Mouse (Mus musculus) heart, embryonic 12.5 days (tissue): ENCODE results near the gene Ino80b. TPM values are rescaled to one million over a fixed set of nuclear protein-coding genes. Genes with fewer than 3 reads are reported as not detected.
A peak's percentile ranks its signal among the peaks of the same experiment; 100 is the strongest.

Source experiments
- ATAC-seq: fragments of 200-750 bp; cut with Nextera tagmentation; 2 replicates; pipeline ENCODE4 v1.8.0; 2017; ENCODE audit warnings: moderate TSS enrichment, moderate library complexity; ENCODE audit not compliant: insufficient number of reproducible peaks, low FRiP score
- H3K27ac ChIP-seq: fragments of 300-500 bp; sonication (generic); 2 replicates; pipeline ENCODE4 v1.5.1; 2016; ENCODE audit warnings: mild to moderate bottlenecking, moderate library complexity; ENCODE audit not compliant: poor library complexity, severe bottlenecking
- H3K27me3 ChIP-seq: fragments of 300-500 bp; sonication (generic); replicated peaks from 2 replicates; pipeline ENCODE4 v1.6.1; 2016; ENCODE audit warnings: mild to moderate bottlenecking, moderate library complexity
- H3K36me3 ChIP-seq: fragments of 300-500 bp; sonication (generic); 2 replicates; pipeline ENCODE4 v1.6.1; 2016; ENCODE audit warnings: mild to moderate bottlenecking, moderate library complexity
- H3K4me1 ChIP-seq: fragments of 300-500 bp; sonication (generic); replicated peaks from 2 replicates; pipeline ENCODE4 v1.6.1; 2016; ENCODE audit warnings: mild to moderate bottlenecking
- H3K4me2 ChIP-seq: fragments of 300-500 bp; sonication (generic); 2 replicates; pipeline ENCODE4 v1.6.1; 2016; ENCODE audit warnings: mild to moderate bottlenecking, moderate library complexity
- H3K4me3 ChIP-seq: fragments of 300-500 bp; sonication (generic); 2 replicates; pipeline ENCODE4 v1.5.1; 2016; ENCODE audit warnings: mild to moderate bottlenecking
- H3K9ac ChIP-seq: fragments of 300-500 bp; sonication (generic); 2 replicates; pipeline ENCODE4 v1.6.1; 2016; ENCODE audit warnings: mild to moderate bottlenecking, moderate library complexity
- H3K9me3 ChIP-seq: fragments of 300-500 bp; sonication (generic); replicated peaks from 2 replicates; pipeline ENCODE4 v1.6.1; 2016; ENCODE audit warnings: mild to moderate bottlenecking, moderate library complexity
- WGBS: fragments of 180-500 bp; shearing (Covaris S2); methylation state at CpG from one replicate; pipeline ENCODE4 v1.1.7; 2016; 5-methylcytosine and 5-hydroxymethylcytosine counted together
- polyA plus RNA-seq: library from polyadenylated mRNA; unstranded; fragments of >200 nt; fragmentation: Nextera tagmentation; extraction: Ambion mirVana; gene quantifications from 2 replicates; pipeline ENCODE4 v1.2.1, GENCODE M21; 2016

The Ino80b gene
- 11.1 and 12.1 TPM in 2 replicates for polyA plus RNA-seq

- H3K4me3 ChIP-seq, result peak within 1 kb of the TSS; percentile 92
- 28% methylated on average over 5 of the region's 5 CpGs for WGBS
Measured at GRCm38 (mm10) chr6:83125331-83125730, at the start of gene Ino80b. Ino80b (minus strand) TSS chr6:83125431.

GRCm38 (mm10) chr6:83172240-83172920, 47.1 kb upstream of the Ino80b start:
- 63% methylated on average over 9 of the region's 9 CpGs for WGBS
- peaks cover 21% of the 10 kb centered on the region for H3K4me1 ChIP-seq
- H3K9me3 ChIP-seq, result no peaks in the 10 kb centered on the region
- H3K4me3 ChIP-seq, result no peak overlapping the region
- H3K4me2 ChIP-seq, result no peak overlapping the region
- no peak overlapping the region for H3K9ac ChIP-seq
- no peaks in the 10 kb centered on the region for H3K27me3 ChIP-seq
- no peak overlapping the region for H3K27ac ChIP-seq
- H3K36me3 ChIP-seq, result peaks cover 2% of the 10 kb centered on the region; the same call in 1 of the 2 replicates
- no peak for ATAC-seq

More at GRCm38 (mm10) chr6:83125331-83125730, at the start of gene Ino80b:
- no peaks in the 10 kb centered on the region for H3K27me3 ChIP-seq
- peak within 1 kb of the TSS; percentile 50; the same call in 1 of the 2 replicates for H3K27ac ChIP-seq
- H3K36me3 ChIP-seq, result no peaks in the 10 kb centered on the region
- ATAC-seq, result no peak
- peak within 1 kb of the TSS; percentile 81 for H3K4me2 ChIP-seq
- H3K9me3 ChIP-seq, result no peaks in the 10 kb centered on the region
- H3K4me1 ChIP-seq, result peaks cover 28% of the 10 kb centered on the region
- peak within 1 kb of the TSS; percentile 81 for H3K9ac ChIP-seq

GRCm38 (mm10) chr6:83171063-83171462, 45.8 kb upstream of the Ino80b start:
- no peak for ATAC-seq
- H3K27ac ChIP-seq, result no peak overlapping the region
- peaks cover 27% of the 10 kb centered on the region for H3K4me1 ChIP-seq
- H3K9ac ChIP-seq, result no peak overlapping the region
- no peak overlapping the region for H3K4me3 ChIP-seq
- H3K4me2 ChIP-seq, result no peak overlapping the region
- H3K27me3 ChIP-seq, result no peaks in the 10 kb centered on the region
- no peaks in the 10 kb centered on the region for H3K9me3 ChIP-seq
- 77% methylated on average over 5 of the region's 5 CpGs for WGBS
- H3K36me3 ChIP-seq, result no peaks in the 10 kb centered on the region

GRCm38 (mm10) chr6:83169872-83170271, 44.6 kb upstream of the Ino80b start:
- H3K4me3 ChIP-seq, result no peak overlapping the region
- H3K9ac ChIP-seq, result no peak overlapping the region
- H3K4me1 ChIP-seq, result peaks cover 30% of the 10 kb centered on the region
- no peaks in the 10 kb centered on the region for H3K27me3 ChIP-seq
- no peaks in the 10 kb centered on the region for H3K36me3 ChIP-seq
- H3K9me3 ChIP-seq, result no peaks in the 10 kb centered on the region
- no peak for ATAC-seq
- 78% methylated on average over 5 of the region's 5 CpGs for WGBS
- no peak overlapping the region for H3K4me2 ChIP-seq
- no peak overlapping the region for H3K27ac ChIP-seq

GRCm38 (mm10) chr6:83166243-83166630, 41.0 kb upstream of the Ino80b start:
- Histone ChIP-seq H3K4me2 (peak overlapping the region; percentile 90), H3K27ac (no peak overlapping the region; the same call in 1 of the 2 replicates), H3K4me3 (peak overlapping the region; percentile 80), H3K9ac (peak overlapping the region; percentile 90), H3K4me1 (peaks cover 36% of the 10 kb centered on the region), H3K27me3 (peaks cover 15% of the 10 kb centered on the region), H3K9me3 (no peaks in the 10 kb centered on the region), H3K36me3 (no peaks in the 10 kb centered on the region)
- ATAC-seq, result peak; percentile 12; the same call in 1 of the 2 replicates
- WGBS, result 0% methylated on average over 12 of the region's 12 CpGs

- Histone ChIP-seq H3K9ac (peak within 1 kb of the TSS; percentile 90), H3K4me1 (peaks cover 36% of the 10 kb centered on the region), H3K27me3 (peaks cover 20% of the 10 kb centered on the region), H3K9me3 (no peaks in the 10 kb centered on the region), H3K4me2 (peak within 1 kb of the TSS; percentile 90), H3K4me3 (peak within 1 kb of the TSS; percentile 80), H3K36me3 (no peaks in the 10 kb centered on the region), H3K27ac (peak within 1 kb of the TSS; percentile 75)
- ATAC-seq, result peak; percentile 90
- under 1% methylated on average over 51 of the region's 58 CpGs for WGBS
Measured at GRCm38 (mm10) chr6:83165607-83166242, 40.5 kb upstream of the Ino80b start, which contains the start of gene Dctn1. Dctn1 (plus strand) TSS chr6:83165920.

GRCm38 (mm10) chr6:83165026-83165606, 39.9 kb upstream of the Ino80b start:
- peak overlapping the region; percentile 80 for H3K4me3 ChIP-seq
- H3K27me3 ChIP-seq, result peaks cover 26% of the 10 kb centered on the region
- H3K27ac ChIP-seq, result peak overlapping the region; percentile 75; the same call in 1 of the 2 replicates
- WGBS, result 8% methylated on average over 6 of the region's 6 CpGs
- peak overlapping the region; percentile 90 for H3K9ac ChIP-seq
- H3K4me1 ChIP-seq, result peaks cover 36% of the 10 kb centered on the region
- H3K9me3 ChIP-seq, result no peaks in the 10 kb centered on the region
- H3K36me3 ChIP-seq, result no peaks in the 10 kb centered on the region
- ATAC-seq, result peak; percentile 33; the same call in 1 of the 2 replicates
- peak overlapping the region; percentile 90 for H3K4me2 ChIP-seq

GRCm38 (mm10) chr6:83162701-83163100, 37.5 kb upstream of the Ino80b start:
- ATAC-seq, result no peak
- WGBS, result 1% methylated on average over 8 of the region's 8 CpGs
- Histone ChIP-seq H3K4me3 (peak overlapping the region; percentile 39), H3K27me3 (peaks cover 30% of the 10 kb centered on the region), H3K4me1 (peaks cover 28% of the 10 kb centered on the region), H3K9me3 (no peaks in the 10 kb centered on the region), H3K36me3 (no peaks in the 10 kb centered on the region), H3K4me2 (peak overlapping the region; percentile 73), H3K9ac (0 out of 2 replicates have a peak overlapping the region, but pooled peaks have one; percentile 39), H3K27ac (no peak overlapping the region)

- WGBS, result under 1% methylated on average over 49 of the region's 49 CpGs
- peak overlapping the region; percentile 73 for H3K4me2 ChIP-seq
- H3K27me3 ChIP-seq, result peaks cover 30% of the 10 kb centered on the region
- H3K9me3 ChIP-seq, result no peaks in the 10 kb centered on the region
- H3K4me3 ChIP-seq, result peak overlapping the region; percentile 39
- ATAC-seq, result no peak
- H3K27ac ChIP-seq, result no peak overlapping the region
- H3K36me3 ChIP-seq, result no peaks in the 10 kb centered on the region
- H3K9ac ChIP-seq, result peak overlapping the region; percentile 39
- H3K4me1 ChIP-seq, result peaks cover 22% of the 10 kb centered on the region
Measured at GRCm38 (mm10) chr6:83161921-83162641, 36.9 kb upstream of the Ino80b start.

GRCm38 (mm10) chr6:83161442-83161841, 36.2 kb upstream of the Ino80b start:
- H3K36me3 ChIP-seq, result no peaks in the 10 kb centered on the region
- no peak overlapping the region for H3K27ac ChIP-seq
- H3K9me3 ChIP-seq, result no peaks in the 10 kb centered on the region
- peak overlapping the region; percentile 39 for H3K4me3 ChIP-seq
- 8% methylated on average over 19 of the region's 19 CpGs for WGBS
- H3K9ac ChIP-seq, result peak overlapping the region; percentile 39
- no peak for ATAC-seq
- H3K4me1 ChIP-seq, result peaks cover 18% of the 10 kb centered on the region
- H3K27me3 ChIP-seq, result peaks cover 30% of the 10 kb centered on the region
- peak overlapping the region; percentile 73 for H3K4me2 ChIP-seq
